Mouse (Mus musculus) hindbrain, embryonic 12.5 days (tissue): ENCODE results near the gene Lce1a1. TPM values are rescaled to one million over a fixed set of nuclear protein-coding genes. Genes with fewer than 3 reads are reported as not detected.

ENCODE experiments used
- ATAC-seq: fragments of 200-750 bp; cut with Nextera tagmentation; 2 replicates; pipeline ENCODE4 v1.8.0; 2017; ENCODE audit warnings: moderate TSS enrichment; ENCODE audit not compliant: low FRiP score
- H3K27ac ChIP-seq: fragments of 300-500 bp; sonication (generic); 2 replicates; pipeline ENCODE4 v1.5.1; 2016; ENCODE audit warnings: mild to moderate bottlenecking
- H3K27me3 ChIP-seq: fragments of 300-500 bp; sonication (generic); 2 replicates; pipeline ENCODE4 v1.6.1; 2016; ENCODE audit warnings: mild to moderate bottlenecking
- H3K36me3 ChIP-seq: fragments of 300-500 bp; sonication (generic); 2 replicates; pipeline ENCODE4 v1.6.1; 2016; ENCODE audit warnings: mild to moderate bottlenecking
- H3K4me1 ChIP-seq: fragments of 300-500 bp; sonication (generic); 2 replicates; pipeline ENCODE4 v1.6.1; 2016
- H3K4me2 ChIP-seq: fragments of 300-500 bp; sonication (generic); replicated peaks from 2 replicates; pipeline ENCODE4 v1.6.1; 2016; ENCODE audit warnings: mild to moderate bottlenecking
- H3K4me3 ChIP-seq: fragments of 300-500 bp; sonication (generic); 2 replicates; pipeline ENCODE4 v1.5.1; 2016; ENCODE audit warnings: mild to moderate bottlenecking
- H3K9ac ChIP-seq: fragments of 300-500 bp; sonication (generic); 2 replicates; pipeline ENCODE4 v1.6.1; 2016; ENCODE audit warnings: mild to moderate bottlenecking, moderate library complexity
- H3K9me3 ChIP-seq: fragments of 300-500 bp; sonication (generic); replicated peaks from 2 replicates; pipeline ENCODE4 v1.6.1; 2016; ENCODE audit warnings: mild to moderate bottlenecking
- WGBS: fragments of 180-500 bp; shearing (Covaris S2); methylation state at CpG from one replicate; pipeline ENCODE4 v1.1.7; 2016; 5-methylcytosine and 5-hydroxymethylcytosine counted together
- polyA plus RNA-seq: library from polyadenylated mRNA; unstranded; fragments of >200 nt; fragmentation: Nextera tagmentation; extraction: Ambion mirVana; gene quantifications from 2 replicates; pipeline ENCODE4 v1.2.1, GENCODE M21; 2016

Gene Lce1a1
- polyA plus RNA-seq, 1 experiment from 2014 or later, result not detected

DNA sequence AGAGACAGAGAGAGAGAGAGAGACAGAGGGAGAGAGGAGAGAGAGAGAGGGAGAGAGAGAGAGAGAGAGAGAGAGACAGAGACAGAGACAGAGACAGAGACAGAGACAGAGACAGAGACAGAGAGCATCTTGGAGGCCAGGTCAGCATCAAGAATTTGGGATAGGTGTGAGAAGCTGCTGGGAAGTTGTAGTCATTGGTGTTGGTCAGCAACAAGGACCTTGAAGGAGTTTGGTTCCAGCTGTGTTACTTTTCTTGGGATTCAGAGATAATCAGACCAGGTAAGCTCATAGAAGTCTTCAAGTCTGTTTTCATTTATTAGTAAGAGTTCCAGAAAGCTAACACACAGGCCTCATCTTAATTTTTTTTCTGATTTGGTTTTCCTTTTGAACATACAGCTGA is 40.7 kb downstream of the Lce1a1 start, which contains the start of gene 2210017I01Rik:
2210017I01Rik (minus strand) TSS at position 101 of the 400 bp plus-strand sequence.
- no peak within 1 kb of the TSS for H3K4me3 ChIP-seq
- H3K36me3 ChIP-seq, result no peaks in the 10 kb centered on the region
- no peak within 1 kb of the TSS for H3K4me2 ChIP-seq
- no peaks in the 10 kb centered on the region for H3K4me1 ChIP-seq
- H3K9me3 ChIP-seq, result no peaks in the 10 kb centered on the region
- no peak for ATAC-seq
- no peak within 1 kb of the TSS for H3K9ac ChIP-seq
- no peak within 1 kb of the TSS for H3K27ac ChIP-seq
- no peaks in the 10 kb centered on the region for H3K27me3 ChIP-seq

- H3K36me3 ChIP-seq, result no peaks in the 10 kb centered on the region
- H3K4me1 ChIP-seq, result no peaks in the 10 kb centered on the region
- WGBS, result 44% methylated on average over 1 of the region's 1 CpGs
- ATAC-seq, result no peak
- H3K27me3 ChIP-seq, result no peaks in the 10 kb centered on the region
- no peaks in the 10 kb centered on the region for H3K9me3 ChIP-seq
- no peak overlapping the region for H3K9ac ChIP-seq
- no peak overlapping the region for H3K4me3 ChIP-seq
- no peak overlapping the region for H3K4me2 ChIP-seq
- H3K27ac ChIP-seq, result no peak overlapping the region
These were observed 45.9 kb downstream of the Lce1a1 start for GRCm38 (mm10) chr3:92602169-92602568.

- Histone ChIP-seq H3K9ac (no peak overlapping the region), H3K27me3 (no peaks in the 10 kb centered on the region), H3K4me3 (no peak overlapping the region), H3K9me3 (no peaks in the 10 kb centered on the region), H3K4me2 (no peak overlapping the region), H3K4me1 (no peaks in the 10 kb centered on the region), H3K36me3 (no peaks in the 10 kb centered on the region), H3K27ac (no peak overlapping the region)
- no peak for ATAC-seq
- 56% methylated on average over 1 of the region's 1 CpGs for WGBS
These were observed 47.7 kb downstream of the Lce1a1 start for GRCm38 (mm10) chr3:92600456-92600855.

GRCm38 (mm10) chr3:92599973-92600372 is 48.1 kb downstream of the Lce1a1 start:
- no peaks in the 10 kb centered on the region for H3K36me3 ChIP-seq
- no peaks in the 10 kb centered on the region for H3K27me3 ChIP-seq
- no peak overlapping the region for H3K27ac ChIP-seq
- no peaks in the 10 kb centered on the region for H3K4me1 ChIP-seq
- H3K4me2 ChIP-seq, result no peak overlapping the region
- no peak overlapping the region for H3K9ac ChIP-seq
- H3K4me3 ChIP-seq, result no peak overlapping the region
- no peaks in the 10 kb centered on the region for H3K9me3 ChIP-seq
- ATAC-seq, result no peak

GRCm38 (mm10) chr3:92598429-92598828 is 49.7 kb downstream of the Lce1a1 start:
- no peak for ATAC-seq
- Histone ChIP-seq H3K27me3 (no peaks in the 10 kb centered on the region), H3K4me1 (no peaks in the 10 kb centered on the region), H3K4me2 (no peak overlapping the region), H3K27ac (no peak overlapping the region), H3K9me3 (no peaks in the 10 kb centered on the region), H3K9ac (no peak overlapping the region), H3K4me3 (no peak overlapping the region), H3K36me3 (no peaks in the 10 kb centered on the region)
- 86% methylated on average over 2 of the region's 2 CpGs for WGBS

Other genes starting within 250 kb of the Lce1a1 start
- gene Sprr2i, start 240.3 kb downstream of the Lce1a1 start, polyA plus RNA-seq, result not detected in 2 replicates
- not detected in 2 replicates for gene Sprr2j-ps, start 230.2 kb downstream of the Lce1a1 start, polyA plus RNA-seq
- gene Gm9774, start 218.9 kb downstream of the Lce1a1 start, polyA plus RNA-seq, result 8.3 and 10.0 TPM in 2 replicates
- not detected in 2 replicates for gene Sprr2k, start 215.7 kb downstream of the Lce1a1 start, polyA plus RNA-seq
- not detected in 2 replicates for gene Sprr1b, start 209.5 kb downstream of the Lce1a1 start, polyA plus RNA-seq
- not detected in 2 replicates for gene Sprr3, start 189.6 kb downstream of the Lce1a1 start, polyA plus RNA-seq
- not detected in 2 replicates for gene Sprr1a, start 162.4 kb downstream of the Lce1a1 start, polyA plus RNA-seq
- gene Sprr4, start 147.8 kb downstream of the Lce1a1 start, polyA plus RNA-seq, result not detected in 2 replicates
- not detected in 2 replicates for gene 2310046K23Rik, start 113.8 kb downstream of the Lce1a1 start, polyA plus RNA-seq
- gene Ivl, start 74.6 kb downstream of the Lce1a1 start, polyA plus RNA-seq, result 0.14 TPM in 1 of 2 replicates, not detected in the other
- not detected in 2 replicates for gene Smcp, start 59.3 kb downstream of the Lce1a1 start, polyA plus RNA-seq
- gene 2210017I01Rik, start 40.8 kb downstream of the Lce1a1 start, polyA plus RNA-seq, result not detected in 2 replicates
- not detected in 2 replicates for gene Lce6a, start 26.6 kb downstream of the Lce1a1 start, polyA plus RNA-seq
- not detected in 2 replicates for gene Lce1b, start 8.6 kb upstream of the Lce1a1 start, polyA plus RNA-seq
- not detected in 2 replicates for gene Lce1a2, start 22.0 kb upstream of the Lce1a1 start, polyA plus RNA-seq
- not detected in 2 replicates for gene Lce1c, start 30.9 kb upstream of the Lce1a1 start, polyA plus RNA-seq
- gene Lce1d, start 38.9 kb upstream of the Lce1a1 start, polyA plus RNA-seq, result not detected in 2 replicates
- not detected in 2 replicates for gene Lce1e, start 60.8 kb upstream of the Lce1a1 start, polyA plus RNA-seq
- not detected in 2 replicates for gene Lce1f, start 72.0 kb upstream of the Lce1a1 start, polyA plus RNA-seq
- gene Gm38119, start 90.8 kb upstream of the Lce1a1 start, polyA plus RNA-seq, result not detected in 2 replicates
- not detected in 2 replicates for gene Lce1g, start 104.0 kb upstream of the Lce1a1 start, polyA plus RNA-seq
- gene Lce1h, start 116.8 kb upstream of the Lce1a1 start, polyA plus RNA-seq, result not detected in 2 replicates
- gene Lce1i, start 130.6 kb upstream of the Lce1a1 start, polyA plus RNA-seq, result not detected in 2 replicates
- gene Lce1j, start 142.2 kb upstream of the Lce1a1 start, polyA plus RNA-seq, result not detected in 2 replicates
- not detected in 2 replicates for gene Lce1k, start 159.6 kb upstream of the Lce1a1 start, polyA plus RNA-seq
- not detected in 2 replicates for gene Kprp, start 178.9 kb upstream of the Lce1a1 start, polyA plus RNA-seq
- gene Lce1l, start 203.0 kb upstream of the Lce1a1 start, polyA plus RNA-seq, result not detected in 2 replicates
- not detected in 2 replicates for gene 2310050C09Rik, start 221.9 kb upstream of the Lce1a1 start, polyA plus RNA-seq